Mouse (Mus musculus) CH12.LX (cell line): Measurements from ENCODE around the gene Dynll1. TPM values are rescaled to one million over a fixed set of nuclear protein-coding genes. Genes with fewer than 3 reads are reported as not detected.

Source experiments
- DNase-seq: peaks from one replicate; pipeline ENCODE4 v3.0.0-alpha.2; 2013; ENCODE audit errors: extremely low read depth
- H3K27ac ChIP-seq: 2 replicates; pipeline ENCODE4 v1.5.1; 2012; ENCODE audit warnings: low read depth, mild to moderate bottlenecking, control low read depth, moderate library complexity; ENCODE audit not compliant: insufficient read depth
- H3K27me3 ChIP-seq: replicated peaks from 2 replicates; pipeline ENCODE3; 2012; ENCODE audit warnings: inconsistent platforms
- H3K36me3 ChIP-seq, 2 experiments: replicated peaks in 1 of 2; 2 replicates each; pipeline versions ENCODE3 to v1.6.1; 2012; ENCODE audit warnings: inconsistent platforms in 1 of 2, low read length in 1 of 2, mild to moderate bottlenecking in 1 of 2, mixed read lengths in 1 of 2, moderate library complexity in 1 of 2; ENCODE audit not compliant: control insufficient read depth in 1 of 2, insufficient read depth in 1 of 2
- H3K4me1 ChIP-seq, 2 experiments: 2 replicates each; pipeline ENCODE4 v1.6.1; 2012; ENCODE audit warnings: inconsistent platforms in 1 of 2, moderate library complexity in 1 of 2; ENCODE audit not compliant: insufficient read depth in 2 of 2, control insufficient read depth in 1 of 2
- H3K4me2 ChIP-seq: 2 replicates; pipeline ENCODE4 v1.6.1; 2012; ENCODE audit warnings: low read depth, mild to moderate bottlenecking, control low read depth; ENCODE audit not compliant: poor library complexity, insufficient read depth, severe bottlenecking
- H3K4me3 ChIP-seq, 3 experiments: fragments of 150-350 bp in 1 of 3; sonication (generic) in 1 of 3; replicated peaks in 1 of 3; 2 replicates each; pipeline versions ENCODE3 to v1.5.1; 2011 to 2012; ENCODE audit warnings: low read depth in 2 of 3, low read length in 2 of 3, mild to moderate bottlenecking in 2 of 3, moderate library complexity in 2 of 3, control low read depth in 1 of 3, improper control_type of control experiment in 1 of 3, inconsistent platforms in 1 of 3, mixed read lengths in 1 of 3; ENCODE audit not compliant: poor library complexity in 1 of 3
- H3K79me2 ChIP-seq: replicated peaks from 2 replicates; pipeline ENCODE4 v1.6.1; 2012; ENCODE audit warnings: mild to moderate bottlenecking, moderate library complexity; ENCODE audit not compliant: control insufficient read depth, poor library complexity, insufficient read depth, severe bottlenecking; ENCODE audit errors: extremely low read depth
- H3K9ac ChIP-seq: 2 replicates; pipeline ENCODE4 v1.6.1; 2012; ENCODE audit warnings: low read depth, mild to moderate bottlenecking, control low read depth, moderate library complexity; ENCODE audit not compliant: insufficient read depth
- H3K9me3 ChIP-seq: replicated peaks from 2 replicates; pipeline ENCODE3; 2012; ENCODE audit warnings: low read length, inconsistent platforms, mixed read lengths
- CHD1 ChIP-seq: IDR thresholded peaks from 2 replicates; pipeline ENCODE4 v1.6.1; 2012; ENCODE audit warnings: low read depth, low read length, improper control_type of control experiment, inconsistent platforms
- CTCF ChIP-seq, 2 experiments: IDR thresholded peaks in 1 of 2; conservative IDR thresholded peaks in 1 of 2; 2 replicates each; pipeline ENCODE4 v1.5.1; 2011 to 2012; ENCODE audit warnings: low read depth in 2 of 2, low read length in 2 of 2, improper control_type of control experiment in 1 of 2, inconsistent platforms in 1 of 2, mild to moderate bottlenecking in 1 of 2, moderate library complexity in 1 of 2
- E2F4 ChIP-seq: IDR thresholded peaks from 2 replicates; pipeline ENCODE4 v1.6.1; 2011; ENCODE audit warnings: low read depth, low read length, improper control_type of control experiment; ENCODE audit not compliant: insufficient replicate concordance
- EP300 ChIP-seq: IDR thresholded peaks from 2 replicates; pipeline ENCODE4 v1.6.1; 2011; ENCODE audit warnings: low read length, improper control_type of control experiment
- ETS1 ChIP-seq: conservative IDR thresholded peaks from 2 replicates; pipeline ENCODE4 v1.6.1; 2012; ENCODE audit warnings: low read depth, mild to moderate bottlenecking, inconsistent platforms, low read length, improper control_type of control experiment, moderate library complexity
- GABPA ChIP-seq: IDR thresholded peaks from 2 replicates; pipeline ENCODE4 v1.6.1; 2012; ENCODE audit warnings: low read depth, low read length, improper control_type of control experiment, inconsistent platforms; ENCODE audit not compliant: insufficient replicate concordance
- MAZ ChIP-seq: IDR thresholded peaks from 2 replicates; pipeline ENCODE4 v1.6.1; 2012; ENCODE audit warnings: low read depth, mild to moderate bottlenecking, inconsistent platforms, low read length, improper control_type of control experiment, moderate library complexity
- MEF2A ChIP-seq: IDR thresholded peaks from 2 replicates; pipeline ENCODE4 v1.6.1; 2014; ENCODE audit warnings: low read depth, mild to moderate bottlenecking, inconsistent platforms, low read length, improper control_type of control experiment, borderline replicate concordance
- NELFE ChIP-seq: IDR thresholded peaks from 2 replicates; pipeline ENCODE4 v1.6.1; 2011; ENCODE audit warnings: low read depth, low read length, improper control_type of control experiment
- POLR2A ChIP-seq: IDR thresholded peaks from 2 replicates; pipeline ENCODE4 v1.6.1; 2011; ENCODE audit warnings: low read depth, mild to moderate bottlenecking, improper control_type of control experiment, low read length
- RCOR1 ChIP-seq: conservative IDR thresholded peaks from 2 replicates; pipeline ENCODE4 v1.6.1; 2012; ENCODE audit warnings: low read depth, mild to moderate bottlenecking, inconsistent platforms, low read length, improper control_type of control experiment
- USF1 ChIP-seq: IDR thresholded peaks from 2 replicates; pipeline ENCODE4 v1.6.1; 2014; ENCODE audit warnings: low read depth, mild to moderate bottlenecking, inconsistent platforms, low read length, improper control_type of control experiment
- USF2 ChIP-seq: conservative IDR thresholded peaks from 2 replicates; pipeline ENCODE4 v1.6.1; 2011; ENCODE audit warnings: low read depth, low read length, improper control_type of control experiment
- ZC3H11A ChIP-seq: IDR thresholded peaks from 2 replicates; pipeline ENCODE4 v1.6.1; 2012; ENCODE audit warnings: low read depth, mild to moderate bottlenecking, inconsistent platforms, low read length, improper control_type of control experiment
- ZKSCAN1 ChIP-seq: IDR thresholded peaks from 2 replicates; pipeline ENCODE4 v1.6.1; 2012; ENCODE audit warnings: low read depth, inconsistent platforms, low read length, improper control_type of control experiment, borderline replicate concordance
- dilution Hi-C: fragments of 300-500 bp; cut with MboI; formaldehyde crosslinking; loops from 2 replicates; pipeline ENCODE4 v1.14.3; 2020; ENCODE audit warnings: low sequenced_read_pairs; ENCODE audit not compliant: extremely low pct_unique_long_range_greater_than_20kb, extremely low pct_ligation_motif_present
- in situ Hi-C: fragments of 300-500 bp; cut with MboI; formaldehyde crosslinking; loops from 3 replicates; pipeline ENCODE4 v1.14.3; 2019; ENCODE audit warnings: low sequenced_read_pairs, low pct_ligation_motif_present, low pct_unique_long_range_greater_than_20kb, mixed read lengths
- polyA plus RNA-seq: library from polyadenylated mRNA; unstranded; fragments of >175 nt; gene quantifications from 2 replicates; pipeline ENCODE4 v1.2.1, GENCODE M21; 2012; ENCODE audit warnings: low read depth; ENCODE audit not compliant: insufficient read length
- total RNA-seq, 2 experiments: library from RNA; depleted of rRNA; stranded (reverse); fragments of 300-350 nt in 1 of 2; fragments of >200 nt in 1 of 2; gene quantifications; 2 replicates each; pipeline ENCODE4 v1.2.3; 2012 to 2014

Dynll1 gene
- total and polyA plus RNA-seq, 3 experiments: 312 to 646 (median 456) TPM

GRCm38 (mm10) chr5:115256909-115257546, 43.8 kb downstream of the Dynll1 start:
- TF ChIP-seq E2F4 (no peak), USF2 (no peak), CTCF (conservative IDR thresholded peaks at IDR 0.05 in 1 of 2, IDR thresholded peaks at IDR 0.05 in 1 of 2; ENCODE audit: low read depth in 2 of 2, low read length in 2 of 2) (no peak), EP300 (no peak), USF1 (no peak), MEF2A (no peak)
- DNase-seq: no peak
- Histone ChIP-seq H3K79me2 (peaks cover 20% of the 10 kb centered on the region), H3K9ac (no peak overlapping the region), H3K4me2 (no peak overlapping the region), H3K27me3 (no peaks in the 10 kb centered on the region), H3K9me3 (no peaks in the 10 kb centered on the region), H3K4me3 (no peak overlapping the region), H3K27ac (no peak overlapping the region), H3K4me1 (no peaks in the 10 kb centered on the region), H3K36me3 (peaks cover 48 to 70% of the 10 kb centered on the region in 2 experiments)
- in situ Hi-C loops (no loop called here), dilution Hi-C loops (no loop called here)

- Histone ChIP-seq H3K79me2 (peaks cover 7% of the 10 kb centered on the region), H3K36me3 (peaks cover 60 to 70% of the 10 kb centered on the region in 2 experiments), H3K4me3 (no peak overlapping the region), H3K4me1 (no peaks in the 10 kb centered on the region), H3K4me2 (no peak overlapping the region), H3K27me3 (no peaks in the 10 kb centered on the region), H3K9ac (no peak overlapping the region), H3K9me3 (no peaks in the 10 kb centered on the region), H3K27ac (no peak overlapping the region)
- TF ChIP-seq ZKSCAN1 (no peak), EP300 (no peak), NELFE (no peak), GABPA (no peak), ZC3H11A (no peak), CHD1 (no peak), POLR2A (no peak), MAZ (no peak), RCOR1 (no peak), USF2 (no peak), ETS1 (no peak)
- DNase-seq: no peak
- dilution Hi-C loops (no loop called here), in situ Hi-C loops (no loop called here)
Measured at GRCm38 (mm10) chr5:115255472-115255871, 45.3 kb downstream of the Dynll1 start.

Other genes starting within 250 kb of the Dynll1 start
- gene Gm10401, start 202.7 kb downstream of the Dynll1 start, total RNA-seq (2012; rRNA removed): 1.7 and 3.2 TPM in 2 replicates
- not detected in 2 replicates for gene Gm10401, start 202.7 kb downstream of the Dynll1 start, total RNA-seq (2014; rRNA removed)
- gene Gm10401, start 202.7 kb downstream of the Dynll1 start, polyA plus RNA-seq: 6.9 and 10.9 TPM in 2 replicates
- 49.2 and 57.8 TPM in 2 replicates for gene Acads, start 181.7 kb downstream of the Dynll1 start, total RNA-seq (2012; rRNA removed)
- gene Acads, start 181.7 kb downstream of the Dynll1 start, total RNA-seq (2014; rRNA removed): 43.1 and 46.6 TPM in 2 replicates
- 37.7 and 43.0 TPM in 2 replicates for gene Acads, start 181.7 kb downstream of the Dynll1 start, polyA plus RNA-seq
- gene Unc119b, start 166.0 kb downstream of the Dynll1 start, total RNA-seq (2012; rRNA removed): 21.7 and 22.6 TPM in 2 replicates
- gene Unc119b, start 166.0 kb downstream of the Dynll1 start, total RNA-seq (2014; rRNA removed): 11.9 and 13.3 TPM in 2 replicates
- 17.7 and 18.4 TPM in 2 replicates for gene Unc119b, start 166.0 kb downstream of the Dynll1 start, polyA plus RNA-seq
- gene Mlec, start 142.8 kb downstream of the Dynll1 start, total RNA-seq (2012; rRNA removed): 128 and 144 TPM in 2 replicates
- gene Mlec, start 142.8 kb downstream of the Dynll1 start, total RNA-seq (2014; rRNA removed): 91.6 and 101 TPM in 2 replicates
- gene Mlec, start 142.8 kb downstream of the Dynll1 start, polyA plus RNA-seq: 143 and 164 TPM in 2 replicates
- gene Cabp1, start 106.6 kb downstream of the Dynll1 start, total RNA-seq (2012; rRNA removed): 0.71 and 1.7 TPM in 2 replicates
- gene Cabp1, start 106.6 kb downstream of the Dynll1 start, total RNA-seq (2014; rRNA removed): 0.38 and 0.59 TPM in 2 replicates
- 1.7 and 1.8 TPM in 2 replicates for gene Cabp1, start 106.6 kb downstream of the Dynll1 start, polyA plus RNA-seq
- gene Pop5, start 65.2 kb downstream of the Dynll1 start, total RNA-seq (2012; rRNA removed): 236 and 301 TPM in 2 replicates
- gene Pop5, start 65.2 kb downstream of the Dynll1 start, total RNA-seq (2014; rRNA removed): 156 and 161 TPM in 2 replicates
- 127 and 163 TPM in 2 replicates for gene Pop5, start 65.2 kb downstream of the Dynll1 start, polyA plus RNA-seq
- gene Rnf10, start 28.1 kb downstream of the Dynll1 start, total RNA-seq (2012; rRNA removed): 63.6 and 68.5 TPM in 2 replicates
- gene Rnf10, start 28.1 kb downstream of the Dynll1 start, total RNA-seq (2014; rRNA removed): 38.5 and 39.9 TPM in 2 replicates
- 154 and 187 TPM in 2 replicates for gene Rnf10, start 28.1 kb downstream of the Dynll1 start, polyA plus RNA-seq
- 46.7 and 46.8 TPM in 2 replicates for gene Coq5, start 21.3 kb downstream of the Dynll1 start, total RNA-seq (2012; rRNA removed)
- gene Coq5, start 21.3 kb downstream of the Dynll1 start, total RNA-seq (2014; rRNA removed): 41.9 and 46.7 TPM in 2 replicates
- 42.3 and 43.9 TPM in 2 replicates for gene Coq5, start 21.3 kb downstream of the Dynll1 start, polyA plus RNA-seq
- 73.4 and 82.8 TPM in 2 replicates for gene Srsf9, start 26.2 kb upstream of the Dynll1 start, total RNA-seq (2012; rRNA removed)
- 117 and 121 TPM in 2 replicates for gene Srsf9, start 26.2 kb upstream of the Dynll1 start, total RNA-seq (2014; rRNA removed)
- gene Srsf9, start 26.2 kb upstream of the Dynll1 start, polyA plus RNA-seq: 112 and 130 TPM in 2 replicates
- 6.2 and 7.3 TPM in 2 replicates for gene Gatc, start 40.2 kb upstream of the Dynll1 start, total RNA-seq (2012; rRNA removed)
- 11.7 and 14.4 TPM in 2 replicates for gene Gatc, start 40.2 kb upstream of the Dynll1 start, total RNA-seq (2014; rRNA removed)
- gene Gatc, start 40.2 kb upstream of the Dynll1 start, polyA plus RNA-seq: 27.0 and 34.0 TPM in 2 replicates
- gene Triap1, start 40.2 kb upstream of the Dynll1 start, total RNA-seq (2012; rRNA removed): 33.7 and 36.9 TPM in 2 replicates
- 31.4 and 31.8 TPM in 2 replicates for gene Triap1, start 40.2 kb upstream of the Dynll1 start, total RNA-seq (2014; rRNA removed)
- gene Triap1, start 40.2 kb upstream of the Dynll1 start, polyA plus RNA-seq: 36.1 and 38.2 TPM in 2 replicates
- gene Cox6a1, start 48.0 kb upstream of the Dynll1 start, total RNA-seq (2012; rRNA removed): 546 and 673 TPM in 2 replicates
- 203 and 257 TPM in 2 replicates for gene Cox6a1, start 48.0 kb upstream of the Dynll1 start, total RNA-seq (2014; rRNA removed)
- gene Cox6a1, start 48.0 kb upstream of the Dynll1 start, polyA plus RNA-seq: 612 and 618 TPM in 2 replicates
- gene Msi1, start 128.6 kb upstream of the Dynll1 start, total RNA-seq (2012; rRNA removed): 3.3 and 4.1 TPM in 2 replicates
- gene Msi1, start 128.6 kb upstream of the Dynll1 start, total RNA-seq (2014; rRNA removed): 0.66 and 0.82 TPM in 2 replicates
- 4.9 and 5.3 TPM in 2 replicates for gene Msi1, start 128.6 kb upstream of the Dynll1 start, polyA plus RNA-seq
- not detected in 2 replicates for gene Pla2g1b, start 165.3 kb upstream of the Dynll1 start, total RNA-seq (2012; rRNA removed)
- not detected in 2 replicates for gene Pla2g1b, start 165.3 kb upstream of the Dynll1 start, total RNA-seq (2014; rRNA removed)
- not detected in 2 replicates for gene Pla2g1b, start 165.3 kb upstream of the Dynll1 start, polyA plus RNA-seq
- 16.7 and 18.0 TPM in 2 replicates for gene Sirt4, start 183.7 kb upstream of the Dynll1 start, total RNA-seq (2012; rRNA removed)
- gene Sirt4, start 183.7 kb upstream of the Dynll1 start, total RNA-seq (2014; rRNA removed): 8.2 and 10.0 TPM in 2 replicates
- gene Sirt4, start 183.7 kb upstream of the Dynll1 start, polyA plus RNA-seq: 13.3 and 15.3 TPM in 2 replicates
- 21.1 and 22.6 TPM in 2 replicates for gene Pxn, start 205.7 kb upstream of the Dynll1 start, total RNA-seq (2012; rRNA removed)
- gene Pxn, start 205.7 kb upstream of the Dynll1 start, total RNA-seq (2014; rRNA removed): 13.9 and 17.0 TPM in 2 replicates
- gene Pxn, start 205.7 kb upstream of the Dynll1 start, polyA plus RNA-seq: 30.0 and 43.4 TPM in 2 replicates